Mouse (Mus musculus) left cerebral cortex, postnatal 14 days (tissue): ENCODE measurements around the gene Nr4a3. TPM values are rescaled to one million over a fixed set of nuclear protein-coding genes. Genes with fewer than 3 reads are reported as not detected.

Experiments used
- DNase-seq, 2 experiments: peaks; one replicate each; pipeline ENCODE4 v3.0.0; 2021 to 2022; ENCODE audit warnings: low spot score in 2 of 2, mixed read lengths in 1 of 2
- intact Hi-C: fragments of 180-260 bp; cut with DNase I; formaldehyde crosslinking; loops from one replicate; pipeline ENCODE4 v1.15.1; 2025
- total RNA-seq, 2 experiments: library from RNA; stranded (reverse); gene quantifications; 2 replicates each; pipeline ENCODE4 v1.2.3; 2021

Gene Nr4a3
- total RNA-seq, 2 experiments from 2014 or later: 21.7 to 32.5 TPM

DNA sequence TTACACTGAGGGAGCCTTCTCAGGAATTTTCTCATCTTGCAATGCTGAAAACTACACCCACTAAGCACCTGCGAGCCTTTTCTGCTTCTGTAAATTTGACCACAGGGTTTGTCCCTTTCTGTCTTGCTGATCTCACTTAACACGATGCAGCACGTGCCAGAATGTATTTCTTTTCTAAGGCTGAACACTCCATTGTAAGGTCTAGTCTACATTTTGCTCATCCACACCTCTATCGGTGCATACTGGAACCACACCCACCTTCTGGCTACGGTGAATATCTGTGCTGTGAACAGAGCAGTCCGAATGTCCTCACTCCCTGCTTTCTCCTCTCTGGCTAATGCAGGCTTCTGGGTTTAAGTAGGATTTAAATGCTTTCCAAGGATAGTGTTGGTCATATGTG is 42.5 kb downstream of the Nr4a3 start:
- peak in 1 of 2 experiments; percentile 23 for DNase-seq
- intact Hi-C loops: no loop called here

- DNase-seq: no peak
- intact Hi-C loops: no loop called here
Observed at GRCm38 (mm10) chr4:48093221-48093620, 48.3 kb downstream of the Nr4a3 start.

DNA sequence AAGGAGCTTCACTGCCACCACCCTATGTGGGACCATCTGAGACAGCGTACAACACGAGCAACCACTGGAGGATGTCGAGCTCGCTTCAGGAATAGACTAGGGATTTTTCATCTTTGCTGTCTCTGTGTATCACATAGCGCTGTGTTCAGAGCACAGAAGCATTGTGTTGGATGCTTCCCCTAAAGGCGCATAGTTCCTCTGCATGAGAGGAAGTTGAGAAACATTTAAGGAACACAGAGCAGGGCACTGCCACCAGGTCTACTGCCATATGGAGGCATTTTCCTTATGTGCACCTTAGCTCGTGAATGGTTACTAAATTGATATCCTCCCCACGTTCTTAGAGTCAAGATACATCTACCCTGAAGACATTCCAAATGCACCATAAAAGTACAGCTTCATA is 55.3 kb downstream of the Nr4a3 start:
- no peak for DNase-seq
- intact Hi-C loops: no loop called here

- DNase-seq: no peak
- intact Hi-C loops: no loop called here
Observed at GRCm38 (mm10) chr4:48101981-48102380, 57.0 kb downstream of the Nr4a3 start.

- no peak for DNase-seq
- intact Hi-C loops: no loop called here
Observed at GRCm38 (mm10) chr4:48105387-48105786, 60.4 kb downstream of the Nr4a3 start.

DNA sequence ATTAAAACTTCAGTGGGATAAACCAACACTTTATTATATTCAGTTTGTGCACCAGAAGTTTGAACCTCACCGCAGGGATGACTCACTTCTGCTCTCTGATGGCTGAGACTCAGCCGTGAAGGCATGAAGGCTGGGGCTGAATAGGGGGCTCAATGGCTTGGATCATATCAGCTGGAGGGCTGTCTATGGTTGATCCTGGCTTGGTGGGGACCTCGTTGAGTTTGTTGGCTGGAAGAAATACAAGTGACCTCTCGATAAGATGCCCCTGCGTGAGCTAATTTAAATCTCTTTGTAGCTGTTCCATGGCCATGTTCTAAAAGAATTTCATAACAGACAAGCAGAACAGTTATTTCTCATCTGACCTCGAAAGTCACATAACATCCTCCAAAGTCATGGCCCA is 62.1 kb downstream of the Nr4a3 start:
- intact Hi-C loops: no loop called here
- DNase-seq: no peak

DNA sequence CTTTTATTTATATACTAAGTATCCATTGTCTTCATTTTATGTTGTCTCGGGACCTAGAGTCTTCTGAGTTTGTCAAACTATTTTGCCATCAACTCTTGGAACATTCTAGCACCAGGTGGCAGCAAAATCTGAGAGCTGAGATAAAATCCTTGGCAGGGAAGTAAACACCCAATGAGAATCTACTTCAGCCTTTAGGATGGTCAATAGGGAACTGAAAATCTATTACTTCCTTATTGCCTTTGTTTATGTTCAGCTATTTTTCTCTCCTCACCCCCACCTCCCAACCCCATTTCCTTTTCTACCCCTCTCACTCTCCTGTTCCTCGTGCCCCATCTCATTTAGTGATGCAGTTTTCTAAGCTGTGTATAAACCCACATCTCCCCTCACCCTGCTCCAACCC is 63.6 kb downstream of the Nr4a3 start:
- DNase-seq: peak in 1 of 2 experiments; percentile 22
- intact Hi-C loops: no loop called here

GRCm38 (mm10) chr4:48110331-48110730 is 65.4 kb downstream of the Nr4a3 start:
- intact Hi-C loops: no loop called here
- no peak for DNase-seq

GRCm38 (mm10) chr4:48116191-48116590 is 71.2 kb downstream of the Nr4a3 start:
- intact Hi-C loops: no loop called here
- peak in 1 of 2 experiments; percentile 5 for DNase-seq

DNA sequence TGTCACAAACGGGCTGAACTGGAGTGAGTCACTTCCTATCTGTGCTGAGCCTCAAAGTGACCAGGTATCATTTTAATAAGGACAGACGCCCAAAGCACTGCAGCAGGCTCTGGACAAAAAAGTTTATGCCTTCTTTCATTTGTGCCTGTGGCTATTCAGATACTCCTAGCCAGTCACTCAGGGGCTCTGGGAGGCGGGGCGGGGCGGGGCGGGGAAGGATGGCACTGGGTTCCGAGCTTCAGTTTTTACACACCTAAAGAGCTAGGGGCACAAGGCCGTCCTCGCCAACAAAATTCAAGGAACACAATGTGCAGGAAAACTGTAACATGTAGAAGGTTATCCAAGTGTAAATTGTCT is 79.4 kb downstream of the Nr4a3 start:
- no peak for DNase-seq
- intact Hi-C loops: no loop called here

DNA sequence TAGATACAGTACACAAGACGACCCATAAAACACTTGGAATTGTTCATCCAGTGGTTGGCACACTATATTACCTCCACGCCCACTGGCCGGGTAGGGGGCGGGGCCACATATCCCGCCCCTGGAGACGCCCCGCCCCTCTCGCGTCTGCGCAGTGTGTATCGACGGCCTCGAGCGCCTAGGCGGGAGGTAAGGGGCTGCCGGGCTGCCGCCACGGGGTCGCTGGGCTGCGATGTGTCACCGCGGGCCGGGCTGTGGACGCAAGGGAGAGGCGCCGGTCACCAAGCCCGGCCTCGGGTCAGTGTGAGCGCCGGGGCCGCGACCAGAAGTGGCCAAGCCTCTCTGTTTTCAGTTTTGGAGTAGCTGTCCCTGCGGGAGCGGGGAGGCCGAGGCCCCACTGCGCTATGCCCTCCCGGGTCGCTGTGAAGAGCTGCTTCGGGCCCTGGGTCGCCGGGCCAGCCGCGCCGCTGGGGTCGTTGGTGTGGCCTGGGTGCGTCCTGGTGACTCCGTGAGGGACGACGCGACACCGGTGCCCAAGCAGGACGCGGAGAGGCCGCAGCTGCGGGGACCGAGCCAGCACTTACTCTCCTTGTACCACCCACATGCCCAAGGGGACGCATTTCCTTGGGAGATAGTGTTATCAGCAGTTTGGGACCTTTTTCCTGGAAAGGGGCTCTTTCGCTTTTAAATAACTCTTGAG is 80.0 kb downstream of the Nr4a3 start, which contains the start of gene Stx17:
Stx17 (plus strand) TSS at position 143 of the 697 bp plus-strand sequence.
- peak; percentile 81 to 83 for DNase-seq
- intact Hi-C loops: no loop called here

GRCm38 (mm10) chr4:48130314-48130713 is 85.4 kb downstream of the Nr4a3 start:
- intact Hi-C loops: no loop called here
- no peak for DNase-seq

DNA sequence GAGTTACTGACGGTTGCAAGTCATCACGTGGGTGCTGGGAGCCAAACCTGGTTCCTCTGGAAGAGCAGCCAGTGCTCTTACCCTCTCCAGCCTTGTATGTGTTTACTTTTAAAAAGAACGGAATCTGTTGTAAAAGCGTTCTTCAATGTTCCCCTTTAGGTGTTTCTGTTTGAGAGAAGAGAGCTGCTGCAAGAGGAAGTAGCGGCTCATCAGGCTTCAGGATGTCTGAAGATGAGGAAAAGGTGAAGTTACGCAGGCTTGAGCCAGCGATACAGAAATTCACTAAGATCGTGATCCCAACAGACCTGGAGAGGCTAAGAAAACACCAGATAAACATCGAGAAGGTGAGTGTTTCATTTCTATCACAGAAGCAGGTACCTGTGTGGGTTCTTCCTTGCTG is 86.7 kb downstream of the Nr4a3 start:
- no peak for DNase-seq
- intact Hi-C loops: no loop called here

DNA sequence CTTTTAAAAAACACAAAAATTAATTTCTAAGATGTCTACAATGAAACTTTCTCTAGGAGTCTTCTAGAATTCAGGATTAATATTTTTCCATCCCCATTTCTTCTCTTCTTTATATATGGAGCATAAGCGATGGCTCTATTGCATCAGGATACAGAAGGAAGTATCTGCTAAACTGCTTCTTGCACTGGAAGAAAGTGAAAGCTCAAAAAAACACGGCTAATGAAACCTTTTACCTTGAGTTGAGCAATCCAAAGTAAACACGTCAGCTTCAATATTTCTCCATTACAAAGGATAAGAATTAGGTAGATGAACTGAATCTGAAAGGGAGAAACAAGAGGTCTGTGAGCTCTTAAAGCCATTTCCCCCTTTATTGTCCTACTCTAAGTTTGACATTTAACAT is 87.8 kb downstream of the Nr4a3 start:
- DNase-seq: no peak
- intact Hi-C loops: no loop called here

Other genes starting within 250 kb of the Nr4a3 start
- 10 to 100 TPM; 22.7 to 23.2 TPM for gene Stx17, start 79.8 kb downstream of the Nr4a3 start, total RNA-seq
- gene Erp44, start 234.4 kb downstream of the Nr4a3 start, total RNA-seq: 10 to 100 TPM; 33.3 to 37.2 TPM
- 10 to 100 TPM in 1 of 2 experiments, 1 to 10 TPM in 1; 10.0 to 10.8 TPM for gene Invs, start 234.6 kb downstream of the Nr4a3 start, total RNA-seq